Mouse (Mus musculus) c-Kit-negative CD71-positive TER-119-positive erythroid progenitor cells, embryonic 14.5 days (primary cell): ENCODE measurements around the gene Aqp11.
A peak's percentile ranks its signal among the peaks of the same experiment; 100 is the strongest.

ENCODE experiments used
- DNase-seq: peaks from one replicate; pipeline ENCODE4 v3.0.0-alpha.2; 2013; ENCODE audit warnings: low read depth, low spot score

The Aqp11 gene

GRCm38 (mm10) chr7:97737638-97738456 is at the start of gene Aqp11:
TSS of gene Aqp11 (minus strand) at chr7:97738289.
- peak; percentile 69 for DNase-seq

GRCm38 (mm10) chr7:97783523-97783922 is 45.4 kb upstream of the Aqp11 start:
- DNase-seq = no peak

- no peak for DNase-seq
Measured at GRCm38 (mm10) chr7:97781496-97781895, 43.4 kb upstream of the Aqp11 start.

- no peak for DNase-seq
Measured at GRCm38 (mm10) chr7:97780815-97781214, 42.7 kb upstream of the Aqp11 start.

- no peak for DNase-seq
Measured at GRCm38 (mm10) chr7:97780222-97780621, 42.1 kb upstream of the Aqp11 start.

- DNase-seq = no peak
Measured at GRCm38 (mm10) chr7:97777191-97777590, 39.1 kb upstream of the Aqp11 start.

GRCm38 (mm10) chr7:97775923-97776322 is 37.8 kb upstream of the Aqp11 start:
- no peak for DNase-seq

GRCm38 (mm10) chr7:97775380-97775779 is 37.3 kb upstream of the Aqp11 start:
- DNase-seq = no peak

- DNase-seq = no peak
Measured at GRCm38 (mm10) chr7:97770841-97771620, 32.9 kb upstream of the Aqp11 start.

- no peak for DNase-seq
Measured at GRCm38 (mm10) chr7:97769020-97769419, 30.9 kb upstream of the Aqp11 start.

GRCm38 (mm10) chr7:97767841-97768240 is 29.8 kb upstream of the Aqp11 start:
- DNase-seq = no peak

- DNase-seq = no peak
Measured at GRCm38 (mm10) chr7:97766406-97767166, 28.5 kb upstream of the Aqp11 start.

- no peak for DNase-seq
Measured at GRCm38 (mm10) chr7:97765963-97766347, 27.9 kb upstream of the Aqp11 start.

GRCm38 (mm10) chr7:97765181-97765962 is 27.3 kb upstream of the Aqp11 start:
- DNase-seq = no peak

- no peak for DNase-seq
Measured at GRCm38 (mm10) chr7:97764591-97764990, 26.5 kb upstream of the Aqp11 start.

GRCm38 (mm10) chr7:97756967-97757881 is 19.1 kb upstream of the Aqp11 start:
- no peak for DNase-seq

- DNase-seq = peak; percentile 46
Measured at GRCm38 (mm10) chr7:97749207-97750190, 11.4 kb upstream of the Aqp11 start.

- no peak for DNase-seq
Measured at GRCm38 (mm10) chr7:97748527-97749206, 10.6 kb upstream of the Aqp11 start.
